Mouse (Mus musculus): ENCODE measurements around the gene Clic6. TPM values are rescaled to one million over a fixed set of nuclear protein-coding genes. Genes with fewer than 3 reads are reported as not detected.
"Not testable (repeated sequence)": the region's sequence is repeated elsewhere in the genome, so short reads cannot be mapped to it uniquely, and the experiment has no call there.

Clic6 gene
- total RNA-seq, 2 experiments from 2014 or later = 2.7 to 3.4 TPM

- DNase-seq (ENCODE audit: low spot score in 2 of 2) = peak in 1 of 2 experiments; percentile 7
- intact Hi-C loops (cut with DNase I) = no loop called here
Observed at GRCm38 (mm10) chr16:92511773-92512391, 26.3 kb downstream of the Clic6 start.

- not testable (repeated sequence) for DNase-seq (ENCODE audit: low spot score in 2 of 2)
- intact Hi-C loops (cut with DNase I) = loop anchor here (5.0 kb wide), 1 partner anchor 937 kb away; no protein-coding TSS in a partner anchor
Observed at GRCm38 (mm10) chr16:92514896-92515295, 29.4 kb downstream of the Clic6 start.

GRCm38 (mm10) chr16:92516139-92516538 lies 30.6 kb downstream of the Clic6 start:
- DNase-seq (ENCODE audit: low spot score in 2 of 2) = no peak
- intact Hi-C loops (cut with DNase I) = loop anchor here (5.0 kb wide), 1 partner anchor 936 kb away; no protein-coding TSS in a partner anchor

- no peak for DNase-seq (ENCODE audit: low spot score in 2 of 2)
- intact Hi-C loops (cut with DNase I) = loop anchor here (2.0 to 5.0 kb wide), 2 partner anchors 934 to 1024 kb away; no protein-coding TSS in a partner anchor
Observed at GRCm38 (mm10) chr16:92518718-92519117, 33.2 kb downstream of the Clic6 start.

- DNase-seq (ENCODE audit: low spot score in 2 of 2) = peak; percentile 42 to 49
- intact Hi-C loops (cut with DNase I) = loop anchor here (2.0 to 5.0 kb wide), 3 partner anchors 773 to 1023 kb away; no protein-coding TSS in a partner anchor
Observed at GRCm38 (mm10) chr16:92519820-92520492, 34.4 kb downstream of the Clic6 start.

GRCm38 (mm10) chr16:92523351-92523750 lies 37.8 kb downstream of the Clic6 start:
- intact Hi-C loops (cut with DNase I) = no loop called here
- no peak for DNase-seq (ENCODE audit: low spot score in 2 of 2)

- DNase-seq (ENCODE audit: low spot score in 2 of 2) = peak; percentile 15 to 54
- intact Hi-C loops (cut with DNase I) = no loop called here
Observed at GRCm38 (mm10) chr16:92524651-92525050, 39.1 kb downstream of the Clic6 start.

GRCm38 (mm10) chr16:92525919-92526318 lies 40.4 kb downstream of the Clic6 start:
- no peak for DNase-seq (ENCODE audit: low spot score in 2 of 2)

GRCm38 (mm10) chr16:92535258-92535657 lies 49.7 kb downstream of the Clic6 start:
- no peak for DNase-seq (ENCODE audit: low spot score in 2 of 2)
- intact Hi-C loops (cut with DNase I) = no loop called here

More at GRCm38 (mm10) chr16:92525919-92526318, 40.4 kb downstream of the Clic6 start:
- intact Hi-C loops (cut with DNase I) = no loop called here

GRCm38 (mm10) chr16:92538356-92538755 lies 52.8 kb downstream of the Clic6 start:
- intact Hi-C loops (cut with DNase I) = no loop called here
- peak in 1 of 2 experiments; percentile 14 for DNase-seq (ENCODE audit: low spot score in 2 of 2)

- peak in 1 of 2 experiments; percentile 22 for DNase-seq (ENCODE audit: low spot score in 2 of 2)
- intact Hi-C loops (cut with DNase I) = no loop called here
Observed at GRCm38 (mm10) chr16:92544264-92544663, 58.7 kb downstream of the Clic6 start.

- DNase-seq (ENCODE audit: low spot score in 2 of 2) = no peak
- intact Hi-C loops (cut with DNase I) = no loop called here
Observed at GRCm38 (mm10) chr16:92548651-92549050, 63.1 kb downstream of the Clic6 start.

GRCm38 (mm10) chr16:92551266-92552105 lies 66.0 kb downstream of the Clic6 start:
- no peak for DNase-seq (ENCODE audit: low spot score in 2 of 2)
- intact Hi-C loops (cut with DNase I) = no loop called here

GRCm38 (mm10) chr16:92552106-92552382 lies 66.5 kb downstream of the Clic6 start:
- no peak for DNase-seq (ENCODE audit: low spot score in 2 of 2)
- intact Hi-C loops (cut with DNase I) = no loop called here

- intact Hi-C loops (cut with DNase I) = no loop called here
- DNase-seq (ENCODE audit: low spot score in 2 of 2) = no peak
Observed at GRCm38 (mm10) chr16:92552858-92553257, 67.3 kb downstream of the Clic6 start.

- DNase-seq (ENCODE audit: low spot score in 2 of 2) = no peak
- intact Hi-C loops (cut with DNase I) = no loop called here
Observed at GRCm38 (mm10) chr16:92555051-92555450, 69.5 kb downstream of the Clic6 start.

GRCm38 (mm10) chr16:92565291-92565690 lies 79.8 kb downstream of the Clic6 start:
- peak in 1 of 2 experiments; percentile 9 for DNase-seq (ENCODE audit: low spot score in 2 of 2)
- intact Hi-C loops (cut with DNase I) = loop anchor here (5.0 kb wide), 4 partner anchors 132 to 887 kb away; no protein-coding TSS in a partner anchor

- peak; percentile 87 to 88 for DNase-seq (ENCODE audit: low spot score in 2 of 2)
- intact Hi-C loops (cut with DNase I) = loop anchor here (2.0 to 5.0 kb wide), 5 partner anchors 132 to 977 kb away; no protein-coding TSS in a partner anchor
Observed at GRCm38 (mm10) chr16:92565708-92566107, 80.2 kb downstream of the Clic6 start.

GRCm38 (mm10) chr16:92566146-92566545 lies 80.6 kb downstream of the Clic6 start:
- intact Hi-C loops (cut with DNase I) = loop anchor here (2.0 to 5.0 kb wide), 5 partner anchors 131 to 977 kb away; no protein-coding TSS in a partner anchor

GRCm38 (mm10) chr16:92571246-92571645 lies 85.7 kb downstream of the Clic6 start:
- intact Hi-C loops (cut with DNase I) = no loop called here
- DNase-seq (ENCODE audit: low spot score in 2 of 2) = no peak

More at GRCm38 (mm10) chr16:92566146-92566545, 80.6 kb downstream of the Clic6 start:
- DNase-seq (ENCODE audit: low spot score in 2 of 2) = no peak
